Mouse (Mus musculus): ENCODE measurements around the gene Gpr1.
A peak's percentile ranks its signal among the peaks of the same experiment; 100 is the strongest.
"Not testable (repeated sequence)": the region's sequence is repeated elsewhere in the genome, so short reads cannot be mapped to it uniquely, and the experiment has no call there.

Gpr1 gene

DNA sequence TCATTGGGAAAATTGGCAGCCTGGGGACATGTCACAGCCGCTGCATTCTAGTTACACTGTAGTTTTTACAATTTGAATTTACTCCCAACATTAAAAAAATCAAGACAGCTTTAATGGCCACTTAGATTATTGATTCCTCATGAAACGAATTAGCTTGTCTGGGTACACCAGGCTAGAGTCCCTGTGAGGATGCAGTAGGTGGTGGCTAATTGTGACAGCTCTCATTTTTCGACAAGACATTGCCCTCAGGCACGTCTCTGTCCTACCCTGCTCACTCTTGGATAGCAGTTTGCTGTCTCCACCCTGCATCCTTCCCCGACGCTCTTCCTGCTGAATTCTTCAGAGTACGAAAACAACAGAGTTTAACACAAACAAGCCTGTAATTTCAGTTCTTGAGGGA lies 288 bp upstream of the Gpr1 start:
- no peak for DNase-seq

DNA sequence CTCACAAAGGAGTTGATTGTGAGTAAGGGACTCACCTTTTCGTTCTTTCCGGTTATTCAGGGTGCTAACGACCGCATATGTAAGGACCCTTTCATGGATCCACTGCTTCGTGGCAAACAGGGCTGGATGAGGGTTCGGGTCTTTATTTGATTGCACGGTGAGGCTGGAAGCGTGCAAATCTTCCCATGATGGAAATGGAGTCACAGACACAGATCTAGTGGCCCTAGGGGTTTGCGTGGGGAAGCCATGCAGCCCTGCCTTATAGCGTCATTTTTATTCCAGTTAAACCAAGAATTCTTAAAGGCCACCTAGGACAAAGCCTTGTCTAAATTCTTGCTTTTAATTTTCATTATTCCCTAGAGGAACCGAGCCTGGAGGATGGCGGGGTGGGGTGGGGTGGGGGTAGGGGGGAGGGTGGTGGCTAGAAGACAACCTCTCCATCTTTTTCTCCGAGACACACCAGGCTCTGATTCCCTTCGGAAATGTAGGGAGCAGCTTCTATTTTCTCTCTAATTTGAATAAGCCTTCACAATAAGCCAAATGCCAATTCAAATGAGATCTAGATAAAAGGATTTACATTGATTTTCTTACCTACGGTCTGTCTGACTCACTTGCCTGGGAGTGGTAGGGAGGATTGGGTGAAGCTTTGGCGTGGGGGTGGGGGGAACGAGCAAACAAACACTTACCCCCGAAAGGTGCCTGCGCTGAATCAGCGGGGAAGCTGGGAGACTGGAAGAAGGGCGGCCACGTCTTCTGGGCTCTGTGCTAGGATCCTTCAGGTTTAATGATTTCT lies 669 bp downstream of the Gpr1 start:
- no peak for DNase-seq

DNA sequence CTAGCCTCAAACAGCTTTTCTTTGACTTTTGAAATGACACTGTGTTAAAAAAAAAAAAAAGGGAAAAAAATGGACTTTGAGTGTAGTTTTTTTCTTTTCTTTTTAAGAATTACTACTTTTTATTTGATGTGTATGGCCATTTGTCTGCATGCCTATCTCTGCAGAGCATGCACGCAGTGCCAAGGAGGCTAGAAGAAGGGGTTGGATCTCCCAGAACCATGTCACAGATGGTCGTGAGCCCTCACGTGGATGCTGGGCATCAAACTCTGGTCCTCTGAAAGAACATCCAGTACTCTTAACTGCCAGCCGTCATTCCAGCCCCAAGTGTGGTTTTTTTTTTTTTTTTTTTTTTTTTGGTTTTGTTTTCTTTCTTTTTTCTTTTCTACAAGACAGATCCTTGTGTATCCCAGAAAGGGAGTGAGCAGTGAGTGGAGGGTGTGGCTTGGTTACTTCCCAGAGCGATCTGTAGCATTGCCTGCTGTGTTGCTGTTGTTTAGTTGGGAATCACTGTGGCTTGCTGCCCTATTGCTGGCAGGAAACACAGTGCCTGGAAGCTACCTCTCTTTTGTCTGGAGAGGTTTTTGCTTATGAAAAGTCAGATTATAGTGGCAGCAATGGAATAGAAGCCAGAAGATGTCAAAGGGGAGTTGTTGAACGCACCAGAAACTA lies 4.3 kb downstream of the Gpr1 start:
- no peak for DNase-seq

DNA sequence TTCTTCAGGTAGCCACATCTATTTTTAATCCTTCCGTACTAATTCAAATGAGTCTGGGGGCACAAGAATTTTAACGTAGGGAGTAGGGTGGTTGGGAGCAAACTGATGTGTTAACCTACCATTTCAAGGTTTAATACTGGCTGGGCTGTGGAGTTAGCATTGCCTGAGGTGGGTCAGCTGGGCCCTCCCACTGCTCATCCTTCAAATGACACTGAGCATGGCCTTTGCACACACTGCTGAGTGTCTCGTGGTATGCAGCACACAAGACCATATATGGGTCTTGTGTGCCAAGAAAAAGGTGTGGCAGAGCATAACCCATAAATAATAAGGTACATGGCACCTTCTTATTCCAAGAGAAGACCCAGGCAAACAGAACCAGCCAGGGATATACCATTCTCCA lies 6.7 kb downstream of the Gpr1 start:
- DNase-seq: no peak

DNA sequence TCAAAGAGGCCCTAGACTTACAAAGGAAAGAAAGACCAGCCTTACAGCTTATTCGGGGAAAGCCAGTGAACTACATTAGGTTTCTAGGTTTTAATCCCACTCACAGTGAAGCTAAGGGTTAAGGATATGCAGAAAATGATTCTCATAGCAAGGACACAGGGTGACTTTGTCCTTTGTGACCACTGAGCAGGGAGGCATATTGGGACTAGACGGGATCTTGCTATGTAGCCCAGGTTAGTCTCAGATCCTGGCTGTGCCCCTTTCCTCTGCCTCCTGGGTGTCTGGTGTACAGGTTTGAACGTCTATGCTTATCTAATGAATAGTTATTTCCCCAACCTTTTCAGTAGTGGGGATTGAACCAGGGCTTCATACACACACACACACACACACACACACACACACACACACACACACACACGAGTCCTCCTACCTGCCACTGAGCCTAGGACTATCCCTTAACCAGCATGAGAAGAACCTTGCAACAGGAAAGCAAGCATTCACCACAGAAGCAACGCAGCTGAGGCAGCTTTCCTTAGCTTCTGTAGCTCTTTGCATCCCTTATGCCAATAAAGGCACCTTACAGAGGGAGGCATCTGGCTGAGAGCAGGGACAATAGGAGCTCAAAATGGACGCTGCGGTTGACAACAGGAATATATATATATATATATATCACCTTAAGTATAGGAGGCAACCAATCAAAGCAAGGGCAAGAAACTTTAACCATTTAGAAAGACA lies 9.5 kb downstream of the Gpr1 start:
- no peak for DNase-seq

DNA sequence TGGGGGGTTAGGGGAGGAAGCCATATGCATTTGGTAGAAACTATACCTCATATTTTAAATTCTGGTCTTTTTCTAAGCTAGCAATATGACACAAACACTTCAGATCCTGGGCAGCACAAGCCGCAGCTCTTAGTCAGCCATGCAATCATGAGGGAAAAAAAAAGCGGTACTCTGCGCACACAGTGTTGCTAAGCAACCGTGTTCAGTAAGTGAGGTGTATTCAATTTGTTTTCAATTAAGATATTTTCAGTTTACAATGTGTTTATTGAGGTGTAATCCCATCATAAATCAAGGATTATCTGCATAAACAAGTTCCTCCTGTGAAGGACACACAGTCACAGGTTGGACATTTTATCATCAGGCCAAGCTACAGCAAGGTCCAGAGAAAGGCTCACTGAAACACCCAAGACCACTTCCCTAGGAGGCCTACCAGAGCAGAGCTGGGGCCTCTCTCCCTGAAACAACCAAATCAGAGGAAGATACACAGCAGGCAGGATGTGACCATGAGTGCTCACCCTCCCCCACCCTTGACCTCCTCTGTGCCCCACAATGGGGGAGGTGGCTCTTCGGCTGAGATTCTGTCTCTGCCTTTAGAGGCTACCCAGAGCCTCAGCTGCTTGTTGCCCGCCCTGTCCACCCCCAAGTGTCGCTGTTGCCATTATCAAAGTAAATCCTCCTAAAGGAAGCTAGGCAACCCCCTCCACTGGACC lies 10.2 kb downstream of the Gpr1 start:
- no peak for DNase-seq

DNA sequence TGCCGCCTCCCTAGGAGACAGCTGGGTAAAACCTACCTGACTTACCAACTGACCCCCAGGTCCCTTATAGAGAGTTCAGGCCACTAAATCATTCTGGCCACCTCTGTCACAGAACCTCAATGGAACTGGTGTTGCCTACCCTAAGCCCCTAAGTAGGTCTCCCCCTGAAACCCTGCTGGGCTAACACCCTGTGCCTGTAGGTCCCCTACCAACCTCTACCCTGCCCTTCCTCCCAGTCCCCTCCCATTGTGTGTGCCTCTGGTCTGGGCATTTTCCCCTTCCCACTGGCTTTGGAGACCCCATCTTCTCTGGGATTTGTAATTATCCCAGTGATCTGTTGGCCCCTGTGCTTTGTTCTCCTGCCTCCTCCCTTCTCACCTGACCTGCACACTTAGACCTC lies 10.9 kb downstream of the Gpr1 start:
- no peak for DNase-seq

DNA sequence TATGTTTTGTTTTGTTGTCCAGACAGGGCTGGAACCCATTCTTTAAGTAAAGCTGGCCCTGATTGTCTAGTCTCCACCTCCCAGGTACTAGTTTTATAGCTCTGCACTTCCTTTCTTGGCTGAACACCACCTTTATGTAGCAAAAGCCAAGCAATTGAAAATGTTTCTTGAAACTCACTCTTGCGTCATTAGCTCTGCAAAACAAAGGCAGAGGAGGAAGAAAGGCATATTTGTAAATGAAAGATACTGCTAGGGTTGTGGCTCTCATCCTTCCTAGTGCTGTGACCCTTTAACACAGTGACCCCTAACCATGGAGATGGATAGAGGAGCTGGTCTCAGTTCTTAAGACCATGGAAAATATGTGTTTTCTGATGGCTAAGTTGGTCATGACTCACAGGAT lies 12.7 kb downstream of the Gpr1 start:
- DNase-seq: no peak

DNA sequence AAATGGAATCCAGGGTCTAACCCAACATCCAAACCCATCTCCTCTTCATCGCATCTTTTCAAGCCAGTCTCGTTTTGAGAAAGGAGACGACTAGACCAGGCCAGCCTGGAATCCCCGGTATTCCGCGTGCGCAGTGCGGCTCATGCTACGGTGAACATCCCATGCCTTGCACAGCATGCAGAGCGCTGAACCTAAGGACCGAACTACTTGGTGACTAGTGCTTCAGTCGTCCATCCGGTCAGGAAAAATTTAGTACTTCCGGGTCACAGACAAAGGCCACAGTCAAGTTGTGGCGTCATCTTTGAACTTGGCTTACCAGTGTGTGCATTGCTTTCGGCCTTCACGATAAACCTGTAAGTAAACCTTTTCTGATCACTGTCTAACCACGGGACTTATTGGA lies 14.0 kb downstream of the Gpr1 start:
- DNase-seq: no peak

DNA sequence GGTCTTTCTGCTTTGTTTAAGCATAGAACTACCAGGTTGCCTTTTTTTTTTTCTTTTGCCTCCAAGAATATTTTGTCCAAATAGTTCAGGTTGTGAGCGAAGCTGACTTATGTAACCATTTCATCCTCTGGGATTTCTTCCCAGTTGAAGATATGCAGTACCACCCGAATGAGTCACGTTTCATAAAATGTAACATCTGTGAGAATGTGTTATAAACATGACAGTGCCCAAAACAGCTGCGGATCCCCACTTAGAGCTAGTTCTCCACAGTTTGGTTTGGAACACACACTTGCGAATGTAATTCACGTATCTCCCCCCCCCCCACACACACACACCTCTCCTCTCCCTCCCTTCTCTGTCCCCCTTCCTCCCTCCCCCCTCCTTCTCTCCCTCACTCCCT lies 15.0 kb downstream of the Gpr1 start:
- DNase-seq: no peak

DNA sequence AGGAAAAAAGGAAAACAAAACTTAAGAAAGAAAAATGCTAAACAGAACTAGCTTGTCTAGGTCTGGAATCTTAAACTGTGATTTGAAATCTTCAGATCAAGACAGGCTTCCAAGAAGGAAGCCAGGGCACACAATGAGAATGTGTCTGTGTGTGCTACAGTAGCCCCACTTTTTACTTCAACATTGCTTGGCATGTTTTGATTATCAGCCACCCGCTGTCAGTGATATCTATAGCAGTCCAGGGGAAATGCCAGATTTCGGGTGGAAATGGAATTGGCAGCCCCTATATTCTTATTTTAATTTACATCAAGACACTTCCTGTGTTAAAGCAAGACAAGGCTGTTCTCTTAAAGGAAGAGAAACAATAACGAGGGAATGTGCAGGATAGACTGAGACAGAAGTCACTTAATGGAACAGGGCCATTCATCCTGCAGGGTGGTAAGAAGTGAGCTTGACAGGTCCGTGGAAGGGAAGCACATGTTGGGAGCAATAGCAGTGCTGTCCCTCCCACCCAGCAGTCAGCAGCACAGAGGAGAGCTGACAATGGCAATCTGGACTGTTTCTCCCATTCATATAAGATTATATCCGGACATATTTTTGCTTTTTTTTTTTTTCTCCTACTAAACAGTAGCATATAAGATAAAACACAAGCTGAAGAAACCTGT lies 18.4 kb downstream of the Gpr1 start:
- DNase-seq: no peak

DNA sequence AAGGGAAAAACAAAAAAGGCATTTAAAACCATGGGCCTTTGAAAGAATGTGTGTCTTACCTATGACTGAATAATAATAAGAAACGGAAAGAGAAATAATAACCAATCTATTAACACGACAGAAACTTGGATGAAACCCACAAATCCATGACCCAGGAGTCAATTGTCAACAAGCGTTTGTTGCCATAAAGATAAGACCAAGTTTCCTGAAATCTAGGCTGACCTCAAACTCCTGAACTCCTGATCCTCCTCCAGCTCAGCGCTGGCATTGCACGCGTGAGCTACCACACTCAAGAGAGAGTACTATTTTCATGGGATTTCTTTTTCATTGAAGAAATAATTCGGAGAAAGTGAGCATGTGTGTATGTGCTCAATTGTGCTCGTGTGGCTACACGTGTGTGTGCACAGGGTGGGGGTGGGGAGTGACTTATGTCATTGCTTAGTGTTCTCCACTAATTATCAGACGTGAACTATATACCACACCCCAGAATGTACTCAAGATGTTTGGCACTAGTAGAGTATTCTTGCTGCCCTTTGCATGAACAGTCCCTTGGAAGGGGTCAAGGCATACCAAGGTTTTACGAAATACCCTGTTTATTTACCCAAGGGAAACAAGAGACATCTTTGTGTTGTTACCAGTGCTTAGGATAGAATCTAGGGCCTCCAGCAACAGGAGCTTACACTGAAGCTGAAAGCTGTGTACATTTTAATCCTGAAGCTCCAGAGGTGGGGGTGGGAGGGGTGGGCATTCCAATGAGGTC lies 21.9 kb downstream of the Gpr1 start:
- no peak for DNase-seq

DNA sequence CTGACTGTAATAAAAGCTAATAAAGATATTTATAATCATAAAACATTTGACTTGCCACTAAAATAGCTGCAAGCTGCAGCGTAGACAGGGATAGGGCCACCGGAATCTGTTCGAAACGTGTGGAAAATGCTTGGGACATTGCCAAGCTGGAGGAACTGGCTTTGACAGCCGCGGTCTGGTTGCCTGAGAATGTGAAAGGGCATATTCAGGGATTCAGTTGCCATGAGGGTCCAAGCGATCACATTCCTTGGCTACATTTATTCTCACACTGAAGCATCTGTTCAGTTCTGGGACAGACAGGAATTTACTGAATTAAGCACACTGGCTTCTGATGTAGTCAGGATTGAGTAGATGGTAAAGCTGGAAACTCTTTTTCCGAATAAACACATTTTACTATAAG lies 23.5 kb downstream of the Gpr1 start:
- no peak for DNase-seq

DNA sequence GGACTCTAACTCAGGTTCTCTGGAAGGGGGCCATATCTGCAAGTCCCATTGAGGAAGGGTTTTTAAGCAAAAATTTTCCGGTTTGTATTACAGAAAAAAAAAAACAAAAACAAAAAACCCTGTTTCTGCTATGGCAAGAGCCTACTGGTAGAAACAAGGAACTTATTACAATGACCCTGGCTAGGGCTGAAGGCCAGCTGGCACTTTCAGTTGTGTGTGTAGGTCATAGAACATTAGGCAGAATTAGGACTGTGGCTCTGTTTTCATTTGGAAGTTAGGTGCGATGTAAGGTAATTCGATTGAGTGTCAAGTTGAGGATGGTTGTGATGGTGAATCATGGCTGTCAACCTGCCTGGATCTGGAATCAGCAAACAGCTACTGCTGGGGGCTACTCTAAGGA lies 25.8 kb downstream of the Gpr1 start:
- DNase-seq: no peak

DNA sequence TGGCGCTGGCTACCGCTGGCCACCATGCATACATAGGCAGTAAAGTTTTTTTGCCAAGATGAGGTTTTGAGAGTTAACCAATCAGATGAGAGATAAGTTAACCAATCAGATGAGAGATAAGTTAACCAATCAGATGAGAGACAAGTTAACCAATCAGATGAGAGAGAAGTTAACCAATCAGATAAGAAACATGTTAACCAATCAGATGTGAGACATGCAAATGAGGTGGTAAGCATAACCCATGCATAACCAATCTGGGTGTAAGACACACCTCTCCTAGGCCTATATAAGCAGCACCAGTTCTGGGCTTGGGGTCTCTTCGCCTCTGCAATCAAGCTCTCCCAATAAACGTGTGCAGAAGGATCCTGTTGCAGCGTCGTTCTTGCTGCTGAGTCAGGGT lies 28.9 kb downstream of the Gpr1 start:
- DNase-seq: not testable (repeated sequence)

DNA sequence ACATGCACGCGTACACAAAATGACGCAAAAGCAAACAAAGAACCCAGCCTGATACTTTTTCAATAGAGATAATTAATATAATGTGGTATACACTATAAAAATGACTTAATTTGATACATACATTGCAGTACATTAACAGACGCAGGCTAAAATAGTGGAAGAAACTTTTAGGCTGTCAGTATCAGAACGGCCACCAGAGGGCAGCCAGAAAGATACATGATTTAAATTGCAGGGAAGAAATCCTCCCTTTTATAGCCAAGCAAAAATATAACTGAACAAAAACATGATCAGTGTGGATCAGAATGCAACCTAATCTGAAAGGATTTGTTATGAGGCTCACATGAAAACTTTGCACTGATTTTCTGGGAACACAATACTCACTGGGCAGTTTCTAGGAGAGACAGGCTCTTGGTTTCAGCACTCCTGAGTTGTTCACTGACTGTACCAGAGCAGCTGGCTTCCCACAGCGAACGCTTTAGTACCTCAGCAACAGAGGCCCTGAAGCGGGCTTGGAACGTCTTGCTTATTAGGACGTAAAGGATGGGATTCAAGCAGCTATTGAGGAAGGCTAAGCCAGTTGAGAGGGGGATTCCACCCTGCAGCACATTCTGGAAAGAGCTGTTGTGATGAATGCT lies 31.6 kb downstream of the Gpr1 start:
- DNase-seq: peak; percentile 52

DNA sequence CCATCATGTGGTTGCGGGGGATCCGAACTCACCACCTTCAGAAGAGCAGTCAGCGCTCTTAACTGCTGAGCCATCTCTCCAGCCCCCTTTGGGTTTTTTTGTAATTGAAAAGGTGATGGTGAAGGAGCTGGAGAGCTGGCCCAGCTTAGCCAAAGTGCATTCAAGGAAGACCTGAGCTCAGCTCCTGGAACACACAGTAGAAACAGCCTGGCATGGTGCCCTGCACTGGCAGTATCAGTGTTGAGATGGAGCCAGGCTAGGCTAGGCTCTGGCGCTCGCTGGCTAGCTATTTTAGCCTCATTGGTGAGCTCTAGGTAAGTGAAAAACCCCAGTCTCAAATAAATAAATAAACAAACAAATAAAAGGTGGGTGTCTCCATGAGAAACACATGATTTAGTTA lies 32.1 kb downstream of the Gpr1 start:
- DNase-seq: no peak

DNA sequence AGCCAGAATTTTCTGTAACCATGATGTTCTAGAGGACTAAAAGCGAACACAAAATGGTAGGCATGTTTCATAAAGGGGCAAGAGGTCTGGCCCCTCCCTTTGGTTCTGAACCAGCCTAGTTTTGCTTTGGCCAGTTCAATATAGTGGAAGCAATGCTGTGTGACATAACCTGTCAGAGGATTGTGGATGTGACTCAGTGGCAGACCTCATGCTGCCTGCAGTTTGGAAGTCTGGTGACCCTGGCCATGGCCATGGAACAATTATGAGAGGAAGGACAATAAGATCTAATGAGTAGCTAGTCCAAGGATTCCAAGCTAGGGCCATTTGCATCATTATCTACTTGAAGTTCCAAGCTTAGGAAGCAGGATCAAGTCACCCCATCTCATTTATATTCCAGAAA lies 32.9 kb downstream of the Gpr1 start:
- DNase-seq: no peak

DNA sequence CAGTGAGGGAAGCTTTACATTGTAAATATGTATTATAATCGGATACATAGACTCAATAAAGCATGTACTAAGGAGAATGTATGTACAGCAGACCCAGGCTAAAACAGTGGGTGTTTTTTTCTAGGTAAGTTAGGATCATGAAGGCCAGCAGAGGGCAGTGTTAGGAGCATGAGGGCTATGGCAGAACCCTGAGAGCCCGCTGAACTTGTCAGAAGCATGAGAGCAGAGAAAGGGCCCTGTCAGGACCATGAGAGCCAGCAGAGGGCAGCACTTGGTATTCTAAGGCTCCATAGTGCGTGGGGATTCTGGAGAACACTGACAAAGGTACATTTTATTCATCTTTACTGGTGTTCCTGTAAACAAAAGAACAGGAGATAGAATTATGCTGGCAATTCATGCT lies 33.3 kb downstream of the Gpr1 start:
- DNase-seq: peak; percentile 93

DNA sequence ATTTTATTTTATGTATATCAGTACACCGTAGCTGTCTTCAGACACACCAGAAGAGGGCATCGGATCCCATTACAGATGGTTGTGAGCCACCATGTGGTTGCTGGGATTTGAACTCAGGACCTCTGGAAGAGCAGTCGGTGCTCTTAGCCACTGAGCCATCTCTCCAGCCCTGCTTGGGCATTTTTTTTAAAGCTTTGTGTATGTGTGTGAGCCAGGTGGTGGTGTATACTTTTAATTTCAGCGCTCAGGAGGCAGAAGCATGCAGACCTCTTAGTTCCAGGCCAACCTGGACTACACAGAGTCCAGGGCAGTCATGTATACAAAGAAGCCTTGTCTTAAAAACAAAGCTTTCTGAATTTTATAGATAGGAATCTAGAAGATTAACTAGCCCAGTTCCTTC lies 33.8 kb downstream of the Gpr1 start:
- DNase-seq: not testable (repeated sequence)

DNA sequence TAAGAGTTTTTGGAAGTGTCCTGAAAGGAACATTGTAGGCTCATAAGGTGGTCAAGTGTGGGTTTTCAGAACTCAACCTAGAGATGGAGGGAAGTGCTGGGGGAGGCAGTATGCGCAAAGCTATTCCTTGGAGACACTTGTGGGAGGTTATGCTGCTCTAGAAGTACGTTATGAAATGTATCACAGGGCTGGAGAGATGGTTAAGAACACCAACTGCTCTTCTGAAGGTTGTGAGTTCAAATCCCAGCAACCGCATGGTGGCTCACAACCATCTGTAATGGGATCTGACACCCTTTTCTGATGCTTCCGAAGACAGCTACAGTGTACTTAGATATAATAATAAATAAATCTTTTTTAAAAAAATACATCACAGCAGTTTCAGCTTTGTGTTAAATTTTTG lies 34.2 kb downstream of the Gpr1 start:
- no peak for DNase-seq

DNA sequence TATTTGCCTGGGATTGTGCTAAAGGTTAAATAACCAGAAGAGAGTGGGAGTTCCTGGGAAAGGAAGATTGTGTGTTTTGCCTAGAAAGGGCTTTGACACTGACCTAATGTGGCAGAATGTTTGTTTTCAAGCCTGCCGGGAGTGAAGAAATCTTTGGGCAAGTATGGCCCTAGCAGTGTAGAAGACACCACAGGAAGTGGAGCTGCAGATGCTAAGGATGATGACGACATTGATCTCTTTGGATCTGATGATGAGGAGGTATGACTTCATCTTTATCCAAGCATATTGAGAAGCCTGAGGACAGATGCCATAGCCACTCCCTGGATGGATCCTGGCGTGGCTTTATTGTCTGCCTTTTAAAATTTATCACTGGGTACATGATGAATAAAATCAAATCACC lies 36.0 kb downstream of the Gpr1 start:
- no peak for DNase-seq
